In genomic region chr2:92140383-92140782, GRCm38 (mm10) we compare ENCODE assay signal across 11 mouse cellular contexts. TPM values are rescaled to one million over a fixed set of nuclear protein-coding genes. Genes with fewer than 3 reads are reported as not detected.
DNase-seq lines count a peak whose midpoint lies in the region; ATAC-seq and TF ChIP-seq lines count a peak whose summit lies in the region.
"Had no signal": no experiment of that assay in that cellular context is flagged by ENCODE, and none has a peak within 500 bp of the region (broad histone marks: within the 10 kb centered on the region; RNA-seq: fewer than 3 reads in every experiment).

No protein-coding gene starts in this region.

- no peaks in the 10 kb centered on the region for H3K9me3 ChIP-seq in heart, embryonic 11.5 days (replicated peaks; ENCODE audit: control insufficient read depth, low read length)
- H3K9me3 ChIP-seq in midbrain, embryonic 11.5 days (ENCODE audit: control insufficient read depth, low read length) = no peaks in the 10 kb centered on the region
- no peaks in the 10 kb centered on the region for H3K9me3 ChIP-seq in midbrain, embryonic 15.5 days
- H3K9me3 ChIP-seq in limb, embryonic 14.5 days (ENCODE audit: control insufficient read depth, low read length) = no peaks in the 10 kb centered on the region
- H3K9me3 ChIP-seq: megakaryocyte, embryonic 14.5 days had no signal

- no peak for ATAC-seq in heart, embryonic 11.5 days (replicated peaks; ENCODE audit: insufficient number of reproducible peaks, low FRiP score, low TSS enrichment)
- ATAC-seq in midbrain, embryonic 11.5 days (ENCODE audit: low FRiP score) = no peak
- ATAC-seq in midbrain, embryonic 15.5 days (replicated peaks) = no peak
- ATAC-seq in limb, embryonic 14.5 days (ENCODE audit: low FRiP score, low read depth) = no peak

- no peak for TF ChIP-seq POLR2A in limb, embryonic 14.5 days (IDR thresholded peaks at IDR 0.05; ENCODE audit: borderline replicate concordance, extremely low read depth, insufficient read depth, insufficient read length)

- peak overlapping the region; percentile 68 for H3K4me2 ChIP-seq in heart, embryonic 11.5 days
- peak overlapping the region; percentile 27 for H3K4me2 ChIP-seq in midbrain, embryonic 11.5 days
- H3K4me2 ChIP-seq in midbrain, embryonic 15.5 days = no peak overlapping the region
- H3K4me2 ChIP-seq in limb, embryonic 14.5 days (replicated peaks; ENCODE audit: low read depth, low read length, severe bottlenecking) = peak overlapping the region; percentile 45

- no peaks in the 10 kb centered on the region for H3K36me3 ChIP-seq in heart, embryonic 11.5 days (ENCODE audit: control insufficient read depth, insufficient read depth, low read length)
- H3K36me3 ChIP-seq in midbrain, embryonic 11.5 days (ENCODE audit: control insufficient read depth, insufficient read depth, low read length) = no peaks in the 10 kb centered on the region
- H3K36me3 ChIP-seq in midbrain, embryonic 15.5 days (replicated peaks) = no peaks in the 10 kb centered on the region
- no peaks in the 10 kb centered on the region for H3K36me3 ChIP-seq in limb, embryonic 14.5 days (ENCODE audit: control insufficient read depth, insufficient read depth, low read length)

- H3K4me1 ChIP-seq in heart, embryonic 11.5 days (ENCODE audit: control insufficient read depth, insufficient read depth, low read length) = no peaks in the 10 kb centered on the region
- H3K4me1 ChIP-seq in midbrain, embryonic 11.5 days (ENCODE audit: control insufficient read depth, insufficient read depth, low read length) = peaks cover 5% of the 10 kb centered on the region; the same call in 1 of the 2 replicates
- H3K4me1 ChIP-seq in midbrain, embryonic 15.5 days = no peaks in the 10 kb centered on the region
- H3K4me1 ChIP-seq in limb, embryonic 14.5 days (ENCODE audit: control insufficient read depth, insufficient read depth, low read length) = peaks cover 8% of the 10 kb centered on the region; the same call in 1 of the 2 replicates

- H3K27me3 ChIP-seq in heart, embryonic 11.5 days (ENCODE audit: control insufficient read depth, insufficient read depth, low read length) = no peaks in the 10 kb centered on the region
- H3K27me3 ChIP-seq in midbrain, embryonic 11.5 days (ENCODE audit: control insufficient read depth, insufficient read depth, low read length) = no peaks in the 10 kb centered on the region
- H3K27me3 ChIP-seq in midbrain, embryonic 15.5 days (replicated peaks) = no peaks in the 10 kb centered on the region
- no peaks in the 10 kb centered on the region for H3K27me3 ChIP-seq in limb, embryonic 14.5 days (ENCODE audit: control insufficient read depth, insufficient read depth, low read length)

- no peak overlapping the region for H3K27ac ChIP-seq in heart, embryonic 11.5 days (ENCODE audit: low read depth, low read length)
- no peak overlapping the region for H3K27ac ChIP-seq in midbrain, embryonic 11.5 days (ENCODE audit: low read depth, low read length)
- H3K27ac ChIP-seq in midbrain, embryonic 15.5 days = no peak overlapping the region
- no peak overlapping the region for H3K27ac ChIP-seq in limb, embryonic 14.5 days (replicated peaks; ENCODE audit: low read depth, low read length)

- H3K4me3 ChIP-seq in heart, embryonic 11.5 days (ENCODE audit: low read depth, low read length) = peak overlapping the region; percentile 30
- H3K4me3 ChIP-seq in midbrain, embryonic 11.5 days (ENCODE audit: low read depth, low read length) = no peak overlapping the region
- H3K4me3 ChIP-seq in midbrain, embryonic 15.5 days = no peak overlapping the region
- no peak overlapping the region for H3K4me3 ChIP-seq in limb, embryonic 14.5 days (replicated peaks; ENCODE audit: low read length)

- no peak for DNase-seq in heart, adult 18-20 months
- no peak for DNase-seq in midbrain, embryonic 11.5 days (ENCODE audit: low spot score, missing footprints)
- DNase-seq in limb, embryonic 14.5 days (ENCODE audit: low spot score) = no peak
- DNase-seq in cerebellum, adult 18-20 months = no peak
- no peak for DNase-seq in cerebellum, adult 9-11 months
- DNase-seq in ovary, postnatal 36 days (ENCODE audit: low spot score) = no peak
- DNase-seq: cerebellum, adult 11 months; spleen, adult 18-20 months had no signal

- WGBS in heart, embryonic 11.5 days (ENCODE audit: insufficient replicate concordance) = 12% methylated on average over 7 of the region's 7 CpGs
- 25% methylated on average over 7 of the region's 7 CpGs for WGBS in midbrain, embryonic 11.5 days
- WGBS in midbrain, embryonic 15.5 days = 17% methylated on average over 7 of the region's 7 CpGs
- WGBS in limb, embryonic 14.5 days = 7% methylated on average over 7 of the region's 7 CpGs

- no peak overlapping the region for H3K9ac ChIP-seq in heart, embryonic 11.5 days (ENCODE audit: low read depth, low read length)
- 0 out of 2 replicates have a peak overlapping the region, but pooled peaks have one; percentile 3 for H3K9ac ChIP-seq in midbrain, embryonic 11.5 days (ENCODE audit: low read length)
- H3K9ac ChIP-seq in midbrain, embryonic 15.5 days = no peak overlapping the region
- peak overlapping the region; percentile 6; the same call in 1 of the 2 replicates for H3K9ac ChIP-seq in limb, embryonic 14.5 days (ENCODE audit: low read depth, low read length, severe bottlenecking)

RNA-seq across cellular contexts. Expression of gene Phf21a, which starts 47.5 kb away (rescaled TPM):
- polyA plus RNA-seq in heart, embryonic 11.5 days (2014; fragmentation: Nextera tagmentation; extraction: Ambion mirVana) = 18.8 and 25.5 TPM in 2 replicates
- 10 to 100 TPM; 23.8 to 25.3 TPM for total RNA-seq in heart, adult 18-20 months (2021)
- polyA plus RNA-seq in midbrain, embryonic 11.5 days (2014; fragmentation: Nextera tagmentation; extraction: Ambion mirVana) = 34.4 and 37.5 TPM in 2 replicates
- polyA plus RNA-seq in midbrain, embryonic 15.5 days (2015; fragmentation: Nextera tagmentation; extraction: Ambion mirVana) = 37.2 and 40.4 TPM in 2 replicates
- polyA plus RNA-seq in limb, embryonic 14.5 days (2012; rRNA removed) = 96.0 and 119 TPM in 2 replicates
- polyA plus RNA-seq in limb, embryonic 14.5 days (2014; fragmentation: Nextera tagmentation; extraction: Ambion mirVana) = 37.2 and 38.2 TPM in 2 replicates

Comparison
In these comparisons a context has a peak if more than half of its experiments do, and no peak if none do; other contexts are left out.
1. H3K9ac ChIP-seq: peak in midbrain, embryonic 11.5 days (single experiment) and limb, embryonic 14.5 days (single experiment); none in heart, embryonic 11.5 days (single experiment) and midbrain, embryonic 15.5 days (single experiment).